Mouse (Mus musculus) megakaryocyte, embryonic 14.5 days (primary cell): ENCODE measurements around the gene Ufsp1. TPM values are rescaled to one million over a fixed set of nuclear protein-coding genes. Genes with fewer than 3 reads are reported as not detected.

ENCODE experiments used
- H3K27me3 ChIP-seq: replicated peaks from 2 replicates; pipeline ENCODE3; 2012; ENCODE audit warnings: inconsistent platforms
- H3K36me3 ChIP-seq: replicated peaks from 2 replicates; pipeline ENCODE3; 2012; ENCODE audit warnings: low read length, inconsistent platforms, mixed read lengths
- H3K4me1 ChIP-seq: 2 replicates; pipeline ENCODE4 v1.6.1; 2012; ENCODE audit warnings: inconsistent platforms
- H3K4me3 ChIP-seq: replicated peaks from 2 replicates; pipeline ENCODE3; 2012; ENCODE audit warnings: moderate library complexity, mild to moderate bottlenecking, inconsistent platforms
- H3K9me3 ChIP-seq: 2 replicates; pipeline ENCODE4 v1.6.1; 2012; ENCODE audit warnings: inconsistent platforms
- FLI1 ChIP-seq: IDR thresholded peaks from 2 replicates; pipeline ENCODE4 v1.6.1; 2012; ENCODE audit warnings: low read length, inconsistent platforms, mixed read lengths
- GATA1 ChIP-seq: IDR thresholded peaks from 3 replicates; pipeline ENCODE4 v1.6.1; 2012; ENCODE audit warnings: mixed read lengths, low read length, inconsistent platforms, borderline replicate concordance
- polyA plus RNA-seq: library from polyadenylated mRNA; stranded (reverse); fragments of >175 nt; gene quantifications from 2 replicates; pipeline ENCODE4 v1.2.3, GENCODE M21; 2012; ENCODE audit warnings: low replicate concordance; ENCODE audit not compliant: insufficient read depth

Gene Ufsp1
- polyA plus RNA-seq, 1 experiment, result 278 TPM

DNA sequence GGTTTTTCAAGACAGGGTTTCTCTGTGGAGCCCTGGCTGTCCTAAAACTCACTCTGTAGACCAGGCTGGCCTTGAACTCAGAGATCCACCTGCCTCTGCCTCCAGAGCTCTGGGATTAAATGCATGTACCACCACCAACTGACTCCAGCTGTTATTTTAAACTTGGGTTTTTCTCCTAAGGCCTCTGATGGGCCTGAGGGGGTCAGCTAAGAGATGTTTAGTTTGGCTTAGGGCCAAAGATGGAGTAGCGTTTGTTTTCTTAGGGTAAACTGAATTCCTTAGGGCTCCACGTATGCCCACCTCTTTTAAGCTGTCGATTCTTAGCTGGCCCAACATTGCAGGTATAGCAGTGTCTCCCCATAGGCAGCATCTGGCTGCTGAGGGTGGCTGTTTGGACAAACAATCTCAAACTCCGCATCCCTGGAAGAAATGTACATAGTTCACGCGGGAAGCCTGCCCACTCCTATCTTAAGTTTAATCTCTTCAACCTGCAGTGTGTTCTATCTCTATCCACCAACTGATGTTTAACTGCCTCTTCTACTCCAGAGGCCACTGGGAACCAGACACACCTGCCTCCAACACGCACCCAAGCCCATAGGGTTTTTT, 48.1 kb downstream of the Ufsp1 start:
- peaks cover 16% of the 10 kb centered on the region for H3K9me3 ChIP-seq
- no peak for TF ChIP-seq FLI1
- no peak for TF ChIP-seq GATA1
- H3K36me3 ChIP-seq, result no peaks in the 10 kb centered on the region
- peaks cover 24% of the 10 kb centered on the region for H3K4me1 ChIP-seq
- no peak overlapping the region for H3K4me3 ChIP-seq
- peaks cover 43% of the 10 kb centered on the region for H3K27me3 ChIP-seq

GRCm38 (mm10) chr5:137343412-137343811, 49.0 kb downstream of the Ufsp1 start:
- H3K27me3 ChIP-seq, result peaks cover 49% of the 10 kb centered on the region
- H3K36me3 ChIP-seq, result no peaks in the 10 kb centered on the region
- peaks cover 16% of the 10 kb centered on the region for H3K4me1 ChIP-seq
- H3K9me3 ChIP-seq, result peaks cover 16% of the 10 kb centered on the region
- H3K4me3 ChIP-seq, result no peak overlapping the region
- no peak for TF ChIP-seq GATA1

- no peaks in the 10 kb centered on the region for H3K36me3 ChIP-seq
- TF ChIP-seq GATA1, result no peak
- no peak for TF ChIP-seq FLI1
- H3K9me3 ChIP-seq, result peaks cover 16% of the 10 kb centered on the region
- peaks cover 16% of the 10 kb centered on the region for H3K4me1 ChIP-seq
- H3K4me3 ChIP-seq, result no peak overlapping the region
- peaks cover 54% of the 10 kb centered on the region for H3K27me3 ChIP-seq
These were observed 49.4 kb downstream of the Ufsp1 start for GRCm38 (mm10) chr5:137343869-137344268.

Other genes with a start within 250 kb of the Ufsp1 start
- 253 and 284 TPM in 2 replicates for gene Ap1s1, start 248.5 kb upstream of the Ufsp1 start, polyA plus RNA-seq
- gene Serpine1, start 222.4 kb upstream of the Ufsp1 start, polyA plus RNA-seq, result 0.17 TPM in 1 of 2 replicates, not detected in the other
- gene Trim56, start 178.4 kb upstream of the Ufsp1 start, polyA plus RNA-seq, result 2.1 and 3.8 TPM in 2 replicates
- not detected in 2 replicates for gene Muc3, start 145.3 kb upstream of the Ufsp1 start, polyA plus RNA-seq
- gene Muc3a, start 82.2 kb upstream of the Ufsp1 start, polyA plus RNA-seq, result 0.11 TPM in 1 of 2 replicates, not detected in the other
- 206 and 642 TPM in 2 replicates for gene Ache, start 7.1 kb upstream of the Ufsp1 start, polyA plus RNA-seq
- gene Srrt, start 13.0 kb downstream of the Ufsp1 start, polyA plus RNA-seq, result 163 and 271 TPM in 2 replicates
- gene Trip6, start 19.8 kb downstream of the Ufsp1 start, polyA plus RNA-seq, result 35.0 and 68.0 TPM in 2 replicates
- gene Slc12a9, start 39.0 kb downstream of the Ufsp1 start, polyA plus RNA-seq, result 2.5 and 6.4 TPM in 2 replicates
- gene Ephb4, start 55.5 kb downstream of the Ufsp1 start, polyA plus RNA-seq, result not detected in 2 replicates
- not detected in 2 replicates for gene Zan, start 182.4 kb downstream of the Ufsp1 start, polyA plus RNA-seq
- 30.7 and 70.0 TPM in 2 replicates for gene Pop7, start 207.9 kb downstream of the Ufsp1 start, polyA plus RNA-seq
- gene Gigyf1, start 223.9 kb downstream of the Ufsp1 start, polyA plus RNA-seq, result 13.2 and 15.3 TPM in 2 replicates
- gene Epo, start 238.6 kb downstream of the Ufsp1 start, polyA plus RNA-seq, result not detected in 2 replicates
- gene Gnb2, start 238.9 kb downstream of the Ufsp1 start, polyA plus RNA-seq, result 332 and 439 TPM in 2 replicates